Mouse (Mus musculus): ENCODE data around the gene Rnase9.

DNA sequence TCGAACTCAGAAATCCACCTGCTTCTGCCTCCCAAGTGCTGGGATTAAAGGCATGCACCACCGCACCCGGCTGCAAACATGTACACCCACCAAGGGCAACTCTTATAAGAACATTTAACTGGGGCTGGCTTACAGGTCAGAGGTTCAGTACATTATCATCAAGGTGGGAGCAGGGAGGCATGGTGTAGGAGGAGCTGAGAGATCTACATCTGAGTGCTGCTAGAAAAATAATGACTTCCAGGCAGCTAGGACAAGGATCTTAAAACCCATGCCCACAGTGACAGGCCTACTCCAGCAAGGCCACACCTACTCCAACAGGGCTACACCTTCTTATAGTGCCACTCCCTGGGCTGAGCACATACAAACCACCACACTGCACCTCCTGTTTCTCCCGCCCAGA lies 44.2 kb upstream of the Rnase9 start:
- TF ChIP-seq CTCF (IDR thresholded peaks at IDR 0.05; ENCODE audit: low read depth) (no peak), EP300 (IDR thresholded peaks at IDR 0.05; ENCODE audit: low read depth) (no peak)
